Mouse (Mus musculus): Measurements from ENCODE around the gene Ampd2.
A peak's percentile ranks its signal among the peaks of the same experiment; 100 is the strongest.

The Ampd2 gene

DNA sequence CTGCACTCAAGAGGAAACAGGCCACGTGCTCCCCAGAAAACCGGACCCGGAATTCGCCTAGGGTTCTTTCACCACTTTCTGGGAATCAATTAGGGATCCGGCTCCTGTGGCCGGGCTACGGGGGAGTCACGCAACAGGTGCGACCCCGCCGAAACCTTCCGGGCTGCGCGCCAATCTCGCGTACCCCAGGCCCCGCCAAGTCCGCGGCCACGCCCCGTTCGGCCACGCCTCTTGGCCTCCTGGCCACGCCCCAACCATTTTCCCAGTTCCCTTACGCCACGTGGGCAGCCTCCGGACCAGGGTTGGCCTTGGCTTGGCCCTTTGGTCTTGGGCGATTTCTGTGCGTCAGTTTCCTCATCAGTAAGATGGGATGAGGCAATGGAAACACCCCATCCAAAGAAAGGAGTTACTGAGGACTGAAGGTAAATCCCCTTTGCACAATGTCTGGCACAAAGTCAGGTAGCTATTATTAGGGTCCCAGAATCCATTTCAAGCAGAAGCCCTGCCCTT, at the start of gene Ampd2:
TSS of gene Ampd2 (minus strand) at position 182 of the 510 bp plus-strand sequence.
- DNase-seq = peak; percentile 71

DNA sequence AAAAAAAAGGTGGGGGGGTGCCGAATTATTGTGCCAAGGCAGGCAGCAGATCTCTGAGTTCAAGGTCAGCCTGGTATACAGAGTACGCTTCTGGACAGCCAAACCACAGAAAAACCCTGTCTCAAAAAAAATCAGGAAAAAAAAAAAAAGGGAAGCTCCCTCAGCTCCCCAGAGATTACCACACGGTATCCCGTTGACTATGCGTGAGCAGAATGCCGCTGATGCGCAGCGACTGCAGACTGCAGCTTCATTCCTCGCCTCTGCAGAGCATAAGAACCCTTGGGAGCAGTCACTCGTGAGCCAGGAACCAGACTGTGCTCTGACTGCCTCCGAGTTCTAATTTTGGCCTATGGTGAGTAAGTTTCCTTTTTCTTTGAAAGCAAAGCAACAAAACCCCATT, 48.2 kb upstream of the Ampd2 start:
- no peak for DNase-seq

GRCm38 (mm10) chr3:108132484-108132883, 46.0 kb upstream of the Ampd2 start:
- no peak for DNase-seq

DNA sequence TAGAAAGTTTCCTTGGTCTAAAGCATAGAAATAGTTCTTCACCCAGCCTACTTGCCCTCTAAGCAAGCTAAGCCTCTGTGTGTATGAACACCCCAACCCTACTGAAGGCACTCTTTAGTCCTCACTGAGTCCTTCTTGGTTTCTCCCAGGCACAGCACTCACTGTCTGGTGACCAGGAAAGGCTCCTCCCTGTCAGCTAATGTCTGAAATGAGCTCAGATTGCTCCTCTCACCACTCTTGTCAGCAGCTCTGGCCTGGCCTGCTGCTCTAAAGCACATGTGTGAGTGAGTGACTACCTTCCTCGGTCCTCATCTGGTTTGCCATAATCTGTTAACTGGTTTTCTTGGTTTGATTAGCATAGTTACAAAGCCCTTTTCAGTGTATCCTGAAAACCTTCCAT, 45.4 kb upstream of the Ampd2 start:
- DNase-seq = no peak

- DNase-seq = no peak
Measured at GRCm38 (mm10) chr3:108131216-108131615, 44.8 kb upstream of the Ampd2 start.

DNA sequence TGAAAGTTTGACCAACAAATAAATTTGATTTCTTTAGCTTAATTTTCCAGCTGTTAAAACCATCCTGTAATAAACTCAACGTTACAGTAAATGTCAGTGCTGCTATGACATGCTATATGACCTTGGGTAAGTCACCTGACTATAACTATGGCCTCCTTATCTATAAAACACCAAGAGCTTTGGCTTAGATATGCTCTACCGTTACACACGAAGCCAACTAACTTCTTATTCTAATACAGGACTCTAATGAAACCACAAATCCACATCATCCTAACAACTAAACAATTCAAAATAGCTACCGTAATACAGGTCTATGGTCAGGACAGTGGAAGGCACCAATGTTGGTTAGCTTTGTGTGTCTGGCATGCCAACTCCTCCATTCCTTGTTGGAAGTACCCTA, 43.4 kb upstream of the Ampd2 start:
- no peak for DNase-seq

GRCm38 (mm10) chr3:108129367-108129766, 42.9 kb upstream of the Ampd2 start:
- DNase-seq = no peak

GRCm38 (mm10) chr3:108128520-108128919, 42.1 kb upstream of the Ampd2 start:
- no peak for DNase-seq

GRCm38 (mm10) chr3:108126327-108126726, 39.9 kb upstream of the Ampd2 start:
- DNase-seq = no peak

DNA sequence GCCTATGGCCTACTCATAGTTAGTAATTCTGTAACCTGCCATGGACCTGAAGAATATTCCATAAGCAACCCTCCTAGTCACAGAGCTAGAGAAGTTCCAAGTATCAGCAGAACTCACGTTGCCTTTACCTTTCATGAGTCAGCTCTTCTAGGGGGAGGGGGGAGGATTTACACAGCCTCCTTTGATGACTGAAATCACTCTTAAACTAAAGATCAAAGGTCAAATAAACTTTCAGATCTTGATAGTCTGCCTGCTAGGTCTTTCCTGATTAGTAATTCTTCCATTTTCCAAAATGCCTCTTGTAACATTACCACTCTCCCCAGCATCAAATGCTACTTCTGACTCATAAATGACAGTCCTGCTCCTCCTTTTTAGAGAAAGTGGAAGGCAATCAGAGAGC, 37.7 kb upstream of the Ampd2 start:
- DNase-seq = no peak

GRCm38 (mm10) chr3:108123242-108123641, 36.8 kb upstream of the Ampd2 start:
- no peak for DNase-seq

- DNase-seq = no peak
Measured at GRCm38 (mm10) chr3:108121101-108121500, 34.6 kb upstream of the Ampd2 start.

DNA sequence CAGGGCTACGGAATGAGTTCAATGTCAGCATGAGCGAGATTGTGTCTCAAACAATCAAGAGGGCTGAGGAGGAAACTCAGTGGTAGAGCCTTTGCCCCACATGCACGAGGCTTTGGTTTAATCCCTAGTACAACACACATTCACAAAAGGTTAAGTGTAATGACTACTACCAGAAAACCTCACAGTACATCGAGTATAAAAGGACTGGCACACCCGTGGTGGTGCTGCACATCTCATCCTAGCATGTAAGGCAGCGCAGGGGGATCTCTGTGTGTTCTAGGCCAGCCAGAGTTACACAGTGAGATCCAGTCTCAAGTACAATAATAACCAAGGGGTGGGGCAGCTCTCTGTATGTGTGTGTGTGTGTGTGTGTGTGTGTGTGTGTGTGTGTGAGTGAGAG, 31.0 kb upstream of the Ampd2 start:
- DNase-seq = no peak

DNA sequence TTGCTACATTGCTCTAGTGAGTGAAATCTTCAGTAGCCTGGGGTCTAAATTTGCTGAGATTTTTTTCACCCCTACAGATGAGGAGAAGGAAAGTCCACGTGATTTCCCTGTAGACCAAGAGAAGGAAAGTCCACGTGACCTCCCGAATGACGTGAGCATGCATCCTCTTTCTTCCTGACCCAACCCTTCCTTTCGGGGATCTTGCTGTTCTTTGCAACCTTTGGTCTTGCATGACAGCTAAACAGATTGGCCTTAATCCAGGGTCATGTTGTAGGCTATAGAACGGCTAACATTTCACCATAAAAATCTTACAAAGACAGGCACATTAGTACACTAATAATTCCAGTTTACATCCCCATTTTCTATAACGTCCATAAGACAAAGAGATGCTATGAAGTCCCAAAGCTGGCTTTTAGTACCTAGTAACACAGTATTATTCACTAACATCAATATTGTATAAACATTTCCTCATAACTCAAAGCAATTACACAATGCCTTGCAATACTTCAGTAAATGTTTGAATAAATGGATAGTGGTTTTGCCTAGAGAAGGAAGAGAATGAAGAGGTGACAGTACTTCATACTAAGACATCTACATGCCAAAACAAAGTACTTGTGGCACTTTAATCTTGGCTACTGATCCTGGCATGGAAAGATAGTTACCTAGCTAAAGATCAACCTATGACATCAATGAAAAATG, 27.3 kb upstream of the Ampd2 start:
- no peak for DNase-seq

GRCm38 (mm10) chr3:108112666-108113065, 26.2 kb upstream of the Ampd2 start:
- no peak for DNase-seq

DNA sequence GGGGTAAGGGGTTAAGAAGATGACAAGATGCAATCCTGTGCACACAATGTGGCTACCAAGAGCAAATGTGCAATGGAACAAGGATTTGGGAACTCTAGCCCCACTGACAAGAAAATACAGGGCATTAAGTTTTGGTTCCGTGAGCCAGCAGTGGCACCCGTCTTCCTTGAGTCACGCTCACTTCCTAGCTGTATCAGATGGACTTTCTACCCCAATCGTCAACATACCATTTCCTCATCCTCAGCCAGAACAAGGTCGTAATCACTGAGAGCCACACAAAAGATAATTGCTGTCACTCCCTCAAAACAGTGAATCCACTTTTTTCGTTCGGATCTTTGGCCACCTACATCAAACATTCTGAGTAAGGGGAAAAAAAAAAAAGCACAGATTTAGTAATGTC, 25.8 kb upstream of the Ampd2 start:
- DNase-seq = no peak

- no peak for DNase-seq
Measured at GRCm38 (mm10) chr3:108111320-108111719, 24.9 kb upstream of the Ampd2 start.

GRCm38 (mm10) chr3:108105281-108105680, 18.8 kb upstream of the Ampd2 start:
- DNase-seq = no peak

- no peak for DNase-seq
Measured at GRCm38 (mm10) chr3:108102075-108102474, 15.6 kb upstream of the Ampd2 start.

- DNase-seq = no peak
Measured at GRCm38 (mm10) chr3:108101594-108101993, 15.1 kb upstream of the Ampd2 start.

DNA sequence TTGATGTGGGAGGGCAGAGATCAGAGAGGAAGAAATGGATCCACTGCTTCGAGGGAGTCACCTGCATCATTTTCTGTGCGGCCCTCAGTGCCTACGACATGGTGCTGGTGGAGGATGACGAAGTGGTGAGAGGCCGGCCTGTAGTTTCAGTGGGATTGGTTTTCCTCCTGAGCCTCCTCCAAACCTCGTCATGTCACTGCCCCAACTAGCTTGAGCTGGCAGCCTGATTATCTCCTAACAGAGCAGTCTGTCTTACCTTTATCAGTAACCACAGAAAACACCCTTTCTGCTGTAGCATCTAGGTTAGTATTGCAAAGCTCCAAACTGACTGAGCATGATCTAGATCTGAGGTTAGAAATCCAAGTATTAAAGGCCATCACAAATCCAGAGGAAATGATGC, 11.9 kb upstream of the Ampd2 start:
- no peak for DNase-seq

DNA sequence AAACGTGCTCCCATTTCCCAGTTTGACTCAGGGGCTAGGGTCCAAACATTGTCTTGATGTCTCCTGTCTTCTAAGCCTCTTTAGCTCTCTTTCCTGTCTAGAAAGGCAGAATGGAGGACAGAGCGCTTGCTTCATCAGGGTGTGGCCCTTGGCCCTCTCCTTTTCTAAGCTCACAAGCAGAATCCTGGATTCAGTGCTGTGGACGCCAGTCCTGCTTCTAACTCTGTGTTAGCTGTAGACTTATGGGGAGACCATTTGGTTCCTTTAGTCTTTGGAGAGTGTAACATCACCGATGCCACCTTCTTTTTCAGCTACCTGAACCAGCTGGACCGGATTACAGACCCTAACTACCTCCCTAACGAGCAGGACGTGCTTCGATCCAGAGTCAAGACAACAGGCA, 11.2 kb upstream of the Ampd2 start:
- DNase-seq = no peak

- no peak for DNase-seq
Measured at GRCm38 (mm10) chr3:108096726-108097125, 10.3 kb upstream of the Ampd2 start.

DNA sequence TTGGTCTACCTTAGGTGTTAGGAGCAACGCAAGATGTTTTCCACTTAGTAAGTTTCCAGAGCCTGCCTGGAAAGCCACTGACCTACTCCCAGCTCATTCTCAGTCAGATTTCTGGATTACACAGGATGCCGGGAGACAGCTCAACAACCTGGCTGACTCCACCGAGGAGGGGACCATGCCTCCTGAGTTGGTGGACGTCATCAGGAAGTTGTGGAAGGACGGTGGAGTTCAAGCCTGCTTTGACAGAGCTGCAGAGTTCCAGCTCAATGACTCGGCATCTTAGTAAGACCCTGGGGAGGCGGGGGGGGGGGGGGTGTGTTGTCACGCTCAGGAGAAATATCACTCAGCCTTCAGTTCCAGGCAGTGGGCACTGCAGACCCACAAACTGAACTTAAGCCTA, 9.8 kb upstream of the Ampd2 start:
- DNase-seq = no peak
